Mouse (Mus musculus) kidney, adult 10 weeks (tissue): Measurements from ENCODE around the gene Cdk14. TPM values are rescaled to one million over a fixed set of nuclear protein-coding genes. Genes with fewer than 3 reads are reported as not detected.

Experiments used
- polyA plus RNA-seq: library from polyadenylated mRNA; stranded (reverse); fragments of 350-450 nt; fragmentation: Illumina TruSeq; extraction: RNeasy Lipid Tissue Mini Kit (QIAGEN cat#74804); gene quantifications from one replicate; pipeline ENCODE4 v1.2.3, GENCODE M21; 2014; ENCODE audit warnings: low read depth, low replicate concordance

Cdk14 gene
- 6.8 TPM for polyA plus RNA-seq

GRCm38 (mm10) chr5:5419992-5420455, at the start of gene Cdk14:
Gene Cdk14 (minus strand): TSS chr5:5420312.

DNA sequence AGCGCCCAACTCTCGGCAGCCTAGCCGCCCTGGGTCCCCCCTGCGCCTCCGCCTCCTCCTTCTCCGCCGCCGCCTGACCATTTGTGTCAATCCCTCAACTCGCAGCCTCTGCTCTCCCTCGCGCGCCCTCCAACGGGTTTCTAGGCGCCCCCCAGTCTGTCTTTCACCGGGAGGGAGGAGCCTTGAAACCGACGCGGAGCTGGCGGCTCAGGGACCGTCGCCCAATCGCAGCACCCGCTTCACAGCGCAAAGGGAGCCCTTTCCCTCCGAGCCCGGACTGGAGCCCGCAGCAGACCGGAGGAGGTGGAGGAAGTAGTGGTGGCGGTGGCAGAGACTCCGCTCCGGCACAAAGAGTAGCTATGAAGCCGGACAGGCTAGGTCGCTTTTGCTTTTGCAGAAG, 662.2 kb downstream of the Cdk14 start, which contains the start of gene Fzd1:
Gene Fzd1 (minus strand): TSS at position 134 of the 400 bp plus-strand sequence.

Other genes starting within 250 kb of the Cdk14 start
- gene 1700015F17Rik, start 58.8 kb upstream of the Cdk14 start, polyA plus RNA-seq, result not detected
- gene Cldn12, start 94.6 kb upstream of the Cdk14 start, polyA plus RNA-seq, result 181 TPM
- gene Gtpbp10, start 139.2 kb upstream of the Cdk14 start, polyA plus RNA-seq, result 62.8 TPM
- gene Gm8773, start 153.5 kb upstream of the Cdk14 start, polyA plus RNA-seq, result not detected
- gene Cfap69, start 243.9 kb upstream of the Cdk14 start, polyA plus RNA-seq, result 21.2 TPM